Mouse (Mus musculus): ENCODE data around the gene Fam131a.

GRCm38 (mm10) chr16:20715161-20715560 is 22.1 kb downstream of the Fam131a start:
- TF ChIP-seq POLR2A (IDR thresholded peaks at IDR 0.05; ENCODE audit: control insufficient read depth in 1 of 2, insufficient read depth in 1 of 2, low read depth in 1 of 2, low read length in 2 of 2, poor library complexity in 1 of 2) (no peak), JUND (IDR thresholded peaks at IDR 0.05; ENCODE audit: low read depth, low read length) (no peak)

All from MEL (cell line).